Mouse (Mus musculus): ENCODE data around the gene Prdx6. TPM values are rescaled to one million over a fixed set of nuclear protein-coding genes. Genes with fewer than 3 reads are reported as not detected.
"Not testable (repeated sequence)": the region's sequence is repeated elsewhere in the genome, so short reads cannot be mapped to it uniquely, and the experiment has no call there.

The Prdx6 gene
- polyA plus RNA-seq, 1 experiment, result 203 TPM

DNA sequence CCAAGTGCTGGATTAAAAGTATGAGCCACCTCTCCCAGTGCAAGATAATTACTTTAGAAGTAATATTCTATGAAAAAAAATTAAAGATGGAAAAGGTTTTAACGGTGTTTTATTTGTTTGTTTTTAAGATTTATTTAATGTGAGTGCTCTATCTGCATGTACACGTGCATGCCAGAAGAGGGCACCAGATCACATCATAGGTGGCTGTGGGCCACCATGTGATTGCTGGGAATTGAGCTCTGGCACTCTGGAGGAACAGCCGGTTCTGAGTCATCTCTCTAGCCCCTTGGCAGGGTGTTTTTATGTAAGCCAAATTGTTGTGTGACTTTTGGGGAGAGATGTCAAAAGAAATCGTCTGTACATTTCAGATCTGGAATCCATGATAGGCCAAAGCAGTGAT lies 36.6 kb downstream of the Prdx6 start:
- H3K4me3 ChIP-seq, result no peak overlapping the region
- no peaks in the 10 kb centered on the region for H3K27me3 ChIP-seq (ENCODE audit: control insufficient read depth, insufficient read depth, insufficient read length)
- no peak overlapping the region for H3ac ChIP-seq (ENCODE audit: control insufficient read depth, insufficient read length)
- H3K4me2 ChIP-seq (ENCODE audit: low read depth), result no peak overlapping the region
- peak; percentile 40 for TF ChIP-seq USF1 (IDR thresholded peaks at IDR 0.05; ENCODE audit: low read depth)
- TF ChIP-seq REST (IDR thresholded peaks at IDR 0.05; ENCODE audit: insufficient read depth, insufficient read length), result no peak
- no peaks in the 10 kb centered on the region for H3K79me2 ChIP-seq (ENCODE audit: control insufficient read depth, insufficient read depth)
- H3K36me3 ChIP-seq (ENCODE audit: control insufficient read depth, insufficient read depth), result no peaks in the 10 kb centered on the region

DNA sequence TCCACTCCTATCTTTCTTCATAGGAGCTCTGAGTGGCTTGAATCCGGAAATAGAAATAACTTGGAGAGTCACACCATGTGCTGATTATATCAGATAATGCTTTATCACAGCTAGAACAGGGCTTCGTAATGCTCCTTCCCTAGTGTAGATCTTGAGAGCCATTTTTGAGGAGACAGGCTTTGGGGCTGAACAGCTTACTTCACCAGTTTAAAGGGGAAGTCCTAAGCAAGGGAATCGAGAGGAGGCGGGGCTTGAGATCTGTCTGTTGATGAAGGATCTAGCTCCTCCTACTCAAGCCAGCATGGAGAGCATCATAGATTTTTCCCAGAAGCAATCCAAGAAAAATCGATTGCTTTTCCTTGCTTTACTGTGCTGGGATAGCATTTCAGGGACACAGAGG lies 51.2 kb downstream of the Prdx6 start:
- TF ChIP-seq TCF12 (IDR thresholded peaks at IDR 0.05; ENCODE audit: insufficient read depth, poor library complexity, severe bottlenecking) (no peak), POLR2A (IDR thresholded peaks at IDR 0.05; ENCODE audit: insufficient read length, low read depth) (no peak), REST (IDR thresholded peaks at IDR 0.05; ENCODE audit: insufficient read depth, insufficient read length) (no peak), TCF3 (IDR thresholded peaks at IDR 0.05; ENCODE audit: insufficient read length, low read depth) (no peak), SRF (IDR thresholded peaks at IDR 0.05; ENCODE audit: control insufficient read depth, insufficient read length, low read depth) (no peak), E2F4 (IDR thresholded peaks at IDR 0.05; ENCODE audit: insufficient read depth) (no peak), MYOD1 (IDR thresholded peaks at IDR 0.05; ENCODE audit: control insufficient read depth in 1 of 3, insufficient read length in 2 of 3, low read depth in 2 of 3) (no peak), MYOG (IDR thresholded peaks at IDR 0.05; ENCODE audit: control insufficient read depth in 1 of 3, insufficient read depth in 1 of 3, insufficient read length in 2 of 3, low read depth in 2 of 3) (no peak), CEBPB (IDR thresholded peaks at IDR 0.05; ENCODE audit: insufficient read depth, poor library complexity, severe bottlenecking) (no peak), USF1 (IDR thresholded peaks at IDR 0.05; ENCODE audit: low read depth) (no peak), MAX (IDR thresholded peaks at IDR 0.05; ENCODE audit: low read depth) (no peak), POLR2AphosphoS2 (IDR thresholded peaks at IDR 0.05; ENCODE audit: insufficient read length, low read depth) (no peak)
- Histone ChIP-seq H3K36me3 (ENCODE audit: control insufficient read depth, insufficient read depth) (no peaks in the 10 kb centered on the region), H3K27me3 (ENCODE audit: control insufficient read depth, insufficient read depth, insufficient read length) (no peaks in the 10 kb centered on the region), H3K4me2 (ENCODE audit: low read depth) (no peak overlapping the region), H3K4me3 (no peak overlapping the region), H3ac (ENCODE audit: control insufficient read depth, insufficient read length) (no peak overlapping the region), H3K79me2 (ENCODE audit: control insufficient read depth, insufficient read depth) (no peaks in the 10 kb centered on the region)

DNA sequence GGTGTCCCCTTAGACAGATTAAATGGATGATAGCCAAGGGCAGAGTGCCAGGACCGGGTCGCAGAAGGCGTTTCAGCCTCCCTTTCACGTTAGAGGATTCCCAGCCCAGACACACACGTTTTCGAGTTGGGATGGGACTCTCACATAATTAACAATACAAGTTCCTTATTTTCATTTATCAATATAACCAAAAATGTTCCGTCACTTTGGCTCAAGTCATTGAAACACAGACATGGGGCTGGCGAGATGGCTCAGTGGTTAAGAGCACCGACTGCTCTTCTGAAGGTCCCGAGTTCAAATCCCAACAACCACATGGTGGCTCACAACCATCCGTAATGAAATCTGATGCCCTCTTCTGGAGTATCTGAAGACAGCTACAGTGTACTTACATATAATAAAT lies 54.7 kb downstream of the Prdx6 start:
- H3K4me3 ChIP-seq, result peak overlapping the region; percentile 26
- not testable (repeated sequence) for H3ac ChIP-seq (ENCODE audit: control insufficient read depth, insufficient read length); H3K79me2 ChIP-seq (ENCODE audit: control insufficient read depth, insufficient read depth); H3K27me3 ChIP-seq (ENCODE audit: control insufficient read depth, insufficient read depth, insufficient read length); H3K36me3 ChIP-seq (ENCODE audit: control insufficient read depth, insufficient read depth)
- H3K4me2 ChIP-seq (ENCODE audit: low read depth), result peak overlapping the region; percentile 99

DNA sequence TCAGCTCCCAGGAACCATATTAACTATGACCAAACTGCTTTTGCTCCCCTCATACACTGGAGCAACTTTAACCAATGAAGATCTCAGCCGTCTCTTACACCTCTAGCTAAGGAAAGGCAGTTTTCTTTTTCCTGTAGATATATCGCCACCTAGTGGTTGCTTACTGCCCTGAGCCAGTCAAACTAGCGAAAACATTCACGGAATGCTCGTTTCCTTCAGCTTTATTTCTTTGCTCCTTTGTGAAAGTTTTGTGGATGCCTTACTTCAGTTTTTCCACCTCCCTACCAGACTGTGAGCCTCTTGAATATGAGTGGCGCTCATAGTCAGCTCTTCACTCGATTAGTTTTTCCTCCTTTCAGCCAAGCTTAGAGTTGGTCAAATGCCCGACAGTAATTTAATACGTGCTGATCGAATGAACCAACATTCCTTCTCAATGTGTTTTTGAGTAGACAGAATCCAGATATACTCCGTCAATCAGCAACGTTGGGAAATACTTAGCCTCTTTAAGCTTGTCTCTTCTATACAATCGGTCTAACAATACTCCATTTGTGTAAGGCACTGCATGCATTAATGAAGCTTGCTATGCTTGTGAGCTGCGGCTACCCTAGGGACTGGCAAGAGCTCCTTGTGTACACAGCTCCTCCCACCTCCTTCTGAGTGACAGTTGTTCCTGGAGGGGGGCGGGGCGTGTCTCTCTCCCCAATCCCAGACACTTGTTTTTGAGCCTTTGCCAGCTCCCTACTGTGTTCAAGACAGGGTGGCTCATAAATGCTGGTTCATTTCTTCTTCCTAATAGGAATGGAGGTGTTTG lies 55.3 kb downstream of the Prdx6 start:
- H3K4me2 ChIP-seq (ENCODE audit: low read depth), result peak overlapping the region; percentile 99
- no peaks in the 10 kb centered on the region for H3K36me3 ChIP-seq (ENCODE audit: control insufficient read depth, insufficient read depth)
- peak overlapping the region; percentile 26 for H3K4me3 ChIP-seq
- H3K79me2 ChIP-seq (ENCODE audit: control insufficient read depth, insufficient read depth), result no peaks in the 10 kb centered on the region
- H3ac ChIP-seq (ENCODE audit: control insufficient read depth, insufficient read length), result no peak overlapping the region
- TF ChIP-seq TCF3 (IDR thresholded peaks at IDR 0.05; ENCODE audit: insufficient read length, low read depth) (no peak), MYOD1 (IDR thresholded peaks at IDR 0.05; ENCODE audit: control insufficient read depth in 1 of 3, insufficient read length in 2 of 3, low read depth in 2 of 3) (no peak), REST (IDR thresholded peaks at IDR 0.05; ENCODE audit: insufficient read depth, insufficient read length) (no peak), MYOG (IDR thresholded peaks at IDR 0.05; ENCODE audit: control insufficient read depth in 1 of 3, insufficient read depth in 1 of 3, insufficient read length in 2 of 3, low read depth in 2 of 3) (peak in 1 of 3 experiments; percentile 10), CEBPB (IDR thresholded peaks at IDR 0.05; ENCODE audit: insufficient read depth, poor library complexity, severe bottlenecking) (no peak), SRF (IDR thresholded peaks at IDR 0.05; ENCODE audit: control insufficient read depth, insufficient read length, low read depth) (no peak), USF1 (IDR thresholded peaks at IDR 0.05; ENCODE audit: low read depth) (no peak), POLR2A (IDR thresholded peaks at IDR 0.05; ENCODE audit: insufficient read length, low read depth) (peak; percentile 40)
- no peaks in the 10 kb centered on the region for H3K27me3 ChIP-seq (ENCODE audit: control insufficient read depth, insufficient read depth, insufficient read length)

DNA sequence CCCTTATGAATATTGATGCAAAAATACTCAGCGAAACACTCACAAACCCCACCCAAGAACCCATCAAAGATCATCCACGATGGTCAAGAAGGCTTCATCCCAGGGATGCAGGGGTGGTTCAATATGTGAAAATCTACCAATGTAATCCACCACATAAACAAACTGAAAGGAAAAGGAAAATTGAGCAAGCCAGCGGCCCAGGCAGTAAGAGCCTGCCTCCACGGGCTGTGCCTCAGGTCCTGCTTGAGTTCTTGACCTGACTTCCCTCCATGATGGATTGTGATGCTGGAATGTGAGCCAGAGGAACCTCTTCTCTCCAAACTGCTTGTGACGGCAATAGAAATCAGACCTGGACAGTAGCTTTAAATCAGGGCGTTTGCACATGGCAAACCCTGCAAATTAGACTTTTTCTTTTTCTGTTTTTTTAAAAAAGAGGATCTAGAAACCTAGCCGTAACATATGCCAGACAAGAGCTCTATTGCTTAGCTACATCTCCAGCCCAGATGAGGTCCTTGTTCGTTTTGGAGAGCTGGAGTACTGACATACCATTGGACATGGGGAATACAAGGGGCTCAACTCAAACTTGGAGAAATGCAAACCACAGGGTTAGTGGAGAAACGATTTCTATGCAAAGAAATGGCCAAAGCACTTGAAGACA lies 60.6 kb downstream of the Prdx6 start:
- H3K27me3 ChIP-seq (ENCODE audit: control insufficient read depth, insufficient read depth, insufficient read length), result no peaks in the 10 kb centered on the region
- no peaks in the 10 kb centered on the region for H3K79me2 ChIP-seq (ENCODE audit: control insufficient read depth, insufficient read depth)
- no peak overlapping the region for H3K4me2 ChIP-seq (ENCODE audit: low read depth)
- no peaks in the 10 kb centered on the region for H3K36me3 ChIP-seq (ENCODE audit: control insufficient read depth, insufficient read depth)
- TF ChIP-seq CEBPB (IDR thresholded peaks at IDR 0.05; ENCODE audit: insufficient read depth, poor library complexity, severe bottlenecking), result no peak
- TF ChIP-seq TCF12 (IDR thresholded peaks at IDR 0.05; ENCODE audit: insufficient read depth, poor library complexity, severe bottlenecking), result no peak
- H3K4me3 ChIP-seq, result no peak overlapping the region
- no peak overlapping the region for H3ac ChIP-seq (ENCODE audit: control insufficient read depth, insufficient read length)

Other genes starting within 250 kb of the Prdx6 start
- 1.4 TPM for gene Zbtb37, start 216.4 kb downstream of the Prdx6 start, polyA plus RNA-seq (2012; fragmentation: generic; extraction: Trizol)
- 18.1 TPM for gene Dars2, start 180.6 kb downstream of the Prdx6 start, polyA plus RNA-seq (2012; fragmentation: generic; extraction: Trizol)
- gene Cenpl, start 180.5 kb downstream of the Prdx6 start, polyA plus RNA-seq (2012; fragmentation: generic; extraction: Trizol), result 4.5 TPM
- 10.1 TPM for gene Klhl20, start 119.7 kb downstream of the Prdx6 start, polyA plus RNA-seq (2012; fragmentation: generic; extraction: Trizol)
- gene Ankrd45, start 108.5 kb downstream of the Prdx6 start, polyA plus RNA-seq (2012; fragmentation: generic; extraction: Trizol), result 1.1 TPM
- gene Tex50, start 91.9 kb downstream of the Prdx6 start, polyA plus RNA-seq (2012; fragmentation: generic; extraction: Trizol), result not detected
- gene Tnfsf4, start 144.2 kb upstream of the Prdx6 start, polyA plus RNA-seq (2012; fragmentation: generic; extraction: Trizol), result not detected
- gene Tnfsf18, start 243.4 kb upstream of the Prdx6 start, polyA plus RNA-seq (2012; fragmentation: generic; extraction: Trizol), result 0.02 TPM

All from myocyte (in vitro differentiated cells).